Mouse (Mus musculus) megakaryocyte, embryonic 14.5 days (primary cell): ENCODE results near the gene Olfr577. TPM values are rescaled to one million over a fixed set of nuclear protein-coding genes. Genes with fewer than 3 reads are reported as not detected.

Experiments
- H3K27me3 ChIP-seq: replicated peaks from 2 replicates; pipeline ENCODE3; 2012; ENCODE audit warnings: inconsistent platforms
- H3K36me3 ChIP-seq: replicated peaks from 2 replicates; pipeline ENCODE3; 2012; ENCODE audit warnings: low read length, inconsistent platforms, mixed read lengths
- H3K4me1 ChIP-seq: 2 replicates; pipeline ENCODE4 v1.6.1; 2012; ENCODE audit warnings: inconsistent platforms
- H3K4me3 ChIP-seq: replicated peaks from 2 replicates; pipeline ENCODE3; 2012; ENCODE audit warnings: moderate library complexity, mild to moderate bottlenecking, inconsistent platforms
- H3K9me3 ChIP-seq: 2 replicates; pipeline ENCODE4 v1.6.1; 2012; ENCODE audit warnings: inconsistent platforms
- FLI1 ChIP-seq: IDR thresholded peaks from 2 replicates; pipeline ENCODE4 v1.6.1; 2012; ENCODE audit warnings: low read length, inconsistent platforms, mixed read lengths
- GATA1 ChIP-seq: IDR thresholded peaks from 3 replicates; pipeline ENCODE4 v1.6.1; 2012; ENCODE audit warnings: mixed read lengths, low read length, inconsistent platforms, borderline replicate concordance
- polyA plus RNA-seq: library from polyadenylated mRNA; stranded (reverse); fragments of >175 nt; gene quantifications from 2 replicates; pipeline ENCODE4 v1.2.3, GENCODE M21; 2012; ENCODE audit warnings: low replicate concordance; ENCODE audit not compliant: insufficient read depth

The Olfr577 gene
- polyA plus RNA-seq, 1 experiment, result not detected

DNA sequence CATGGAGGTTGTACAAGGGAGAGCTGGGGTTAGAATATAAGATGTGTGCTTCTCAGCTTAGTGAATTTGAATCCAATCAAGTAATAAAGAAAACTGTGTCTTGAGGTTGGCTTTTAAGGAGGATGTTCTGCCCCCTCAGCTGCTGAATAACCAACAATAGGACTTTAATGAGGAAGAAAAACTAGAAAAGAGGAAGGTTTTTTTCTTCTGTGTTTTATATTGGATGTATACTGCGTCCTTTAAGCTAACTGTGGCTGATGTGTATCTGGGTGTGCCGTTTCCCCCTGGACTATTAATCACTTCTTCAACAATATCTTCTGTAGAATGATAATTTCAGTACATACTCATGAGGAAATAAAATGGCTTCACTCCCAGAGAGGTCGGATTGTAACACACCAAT is 48.6 kb downstream of the Olfr577 start:
- H3K4me1 ChIP-seq, result no peaks in the 10 kb centered on the region
- no peaks in the 10 kb centered on the region for H3K27me3 ChIP-seq
- H3K36me3 ChIP-seq, result no peaks in the 10 kb centered on the region
- H3K9me3 ChIP-seq, result no peaks in the 10 kb centered on the region
- no peak overlapping the region for H3K4me3 ChIP-seq
- TF ChIP-seq FLI1 (no peak), GATA1 (no peak)

DNA sequence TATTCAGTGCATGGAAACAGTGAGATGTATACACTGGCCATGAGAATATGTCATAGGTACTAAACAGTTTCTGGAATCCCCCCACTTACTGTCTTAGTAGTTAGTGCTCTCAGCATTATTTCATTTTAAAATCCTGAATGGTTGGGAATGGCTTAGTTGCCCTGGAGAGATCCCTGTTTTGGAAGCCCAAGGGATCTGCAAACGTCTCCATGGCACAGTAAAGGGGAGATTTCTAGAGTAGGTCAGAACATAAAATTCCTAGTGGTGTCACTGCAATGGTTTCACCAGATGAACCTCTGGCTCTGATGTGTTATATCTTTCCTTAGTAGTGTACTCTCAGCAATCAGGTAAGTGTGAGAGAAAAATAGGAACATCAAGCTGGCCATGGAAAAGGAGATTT is 51.6 kb downstream of the Olfr577 start, which contains the start of gene Olfr572:
Gene Olfr572 (plus strand): TSS at position 301 of the 400 bp plus-strand sequence.
- Histone ChIP-seq H3K4me3 (no peak within 1 kb of the TSS), H3K4me1 (no peaks in the 10 kb centered on the region), H3K27me3 (no peaks in the 10 kb centered on the region), H3K9me3 (no peaks in the 10 kb centered on the region), H3K36me3 (no peaks in the 10 kb centered on the region)
- no peak for TF ChIP-seq FLI1
- no peak for TF ChIP-seq GATA1

Other genes with a start within 250 kb of the Olfr577 start
- gene Olfr559, start 248.5 kb downstream of the Olfr577 start, polyA plus RNA-seq, result not detected in 2 replicates
- gene Olfr560, start 216.6 kb downstream of the Olfr577 start, polyA plus RNA-seq, result 0.17 TPM in 1 of 2 replicates, not detected in the other
- gene Olfr78, start 216.5 kb downstream of the Olfr577 start, polyA plus RNA-seq, result not detected in 2 replicates
- not detected in 2 replicates for gene Olfr561, start 204.7 kb downstream of the Olfr577 start, polyA plus RNA-seq
- gene Olfr564, start 172.5 kb downstream of the Olfr577 start, polyA plus RNA-seq, result not detected in 2 replicates
- not detected in 2 replicates for gene Olfr566, start 117.2 kb downstream of the Olfr577 start, polyA plus RNA-seq
- not detected in 2 replicates for gene Olfr568, start 98.8 kb downstream of the Olfr577 start, polyA plus RNA-seq
- not detected in 2 replicates for gene Olfr569, start 85.1 kb downstream of the Olfr577 start, polyA plus RNA-seq
- not detected in 2 replicates for gene Olfr570, start 81.4 kb downstream of the Olfr577 start, polyA plus RNA-seq
- not detected in 2 replicates for gene Olfr571, start 58.4 kb downstream of the Olfr577 start, polyA plus RNA-seq
- not detected in 2 replicates for gene Olfr572, start 51.5 kb downstream of the Olfr577 start, polyA plus RNA-seq
- gene Olfr573-ps1, start 33.4 kb downstream of the Olfr577 start, polyA plus RNA-seq, result not detected in 2 replicates
- gene Olfr574, start 27.5 kb downstream of the Olfr577 start, polyA plus RNA-seq, result not detected in 2 replicates
- gene Olfr575, start 17.2 kb downstream of the Olfr577 start, polyA plus RNA-seq, result not detected in 2 replicates
- not detected in 2 replicates for gene Olfr576, start 13.3 kb downstream of the Olfr577 start, polyA plus RNA-seq
- not detected in 2 replicates for gene Olfr578, start 13.4 kb upstream of the Olfr577 start, polyA plus RNA-seq
- not detected in 2 replicates for gene Olfr582, start 62.1 kb upstream of the Olfr577 start, polyA plus RNA-seq
- not detected in 2 replicates for gene Olfr583, start 75.4 kb upstream of the Olfr577 start, polyA plus RNA-seq
- gene Olfr584, start 105.9 kb upstream of the Olfr577 start, polyA plus RNA-seq, result not detected in 2 replicates
- not detected in 2 replicates for gene Olfr585, start 121.8 kb upstream of the Olfr577 start, polyA plus RNA-seq
- not detected in 2 replicates for gene Olfr586, start 149.7 kb upstream of the Olfr577 start, polyA plus RNA-seq
- gene Olfr588-ps1, start 164.9 kb upstream of the Olfr577 start, polyA plus RNA-seq, result not detected in 2 replicates
- gene Olfr589, start 180.4 kb upstream of the Olfr577 start, polyA plus RNA-seq, result not detected in 2 replicates
- 2.6 TPM in 1 of 2 replicates, not detected in the other for gene Olfr591, start 202.4 kb upstream of the Olfr577 start, polyA plus RNA-seq
- gene Olfr592, start 208.9 kb upstream of the Olfr577 start, polyA plus RNA-seq, result not detected in 2 replicates
- not detected in 2 replicates for gene Olfr593, start 235.9 kb upstream of the Olfr577 start, polyA plus RNA-seq
- gene Olfr594, start 241.1 kb upstream of the Olfr577 start, polyA plus RNA-seq, result not detected in 2 replicates